10 mouse cellular contexts compared by ENCODE assay signal in genomic region chr4:101675726-101676125, GRCm38 (mm10). TPM values are rescaled to one million over a fixed set of nuclear protein-coding genes. Genes with fewer than 3 reads are reported as not detected.
DNase-seq lines count a peak whose midpoint lies in the region; ATAC-seq and TF ChIP-seq lines count a peak whose summit lies in the region.
"Had no signal": no experiment of that assay in that cellular context is flagged by ENCODE, and none has a peak within 500 bp of the region (broad histone marks: within the 10 kb centered on the region; RNA-seq: fewer than 3 reads in every experiment).

No protein-coding gene starts in this region.

- H3K4me2 ChIP-seq in liver, embryonic 12.5 days: no peak overlapping the region
- H3K4me2 ChIP-seq in kidney, embryonic 16.5 days (replicated peaks; ENCODE audit: low read depth, low read length): no peak overlapping the region

- peaks cover 12% of the 10 kb centered on the region; the same call in 1 of the 2 replicates for H3K4me1 ChIP-seq in liver, adult 2 months (ENCODE audit: control insufficient read depth, insufficient read depth, low read length)
- H3K4me1 ChIP-seq in liver, embryonic 12.5 days: no peaks in the 10 kb centered on the region
- no peaks in the 10 kb centered on the region for H3K4me1 ChIP-seq in kidney, embryonic 16.5 days (ENCODE audit: insufficient read depth, low read length)

- H3K27me3 ChIP-seq in liver, adult 2 months (ENCODE audit: control insufficient read depth, insufficient read depth, low read length): no peaks in the 10 kb centered on the region
- no peaks in the 10 kb centered on the region for H3K27me3 ChIP-seq in liver, embryonic 12.5 days (replicated peaks)
- H3K27me3 ChIP-seq in kidney, embryonic 16.5 days (ENCODE audit: insufficient read depth, low read length): no peaks in the 10 kb centered on the region

- no peak for TF ChIP-seq CTCF in liver, adult 2 months (IDR thresholded peaks at IDR 0.05; ENCODE audit: low read depth, low read length)
- no peak for TF ChIP-seq CTCF in layer of hippocampus, adult 2 months (conservative IDR thresholded peaks at IDR 0.05)

- peak; percentile 98 for DNase-seq in liver, adult 2 months (ENCODE audit: extremely low read depth, low read depth, low spot score)
- peak; percentile 90 for DNase-seq in gonadal fat pad, adult 2 months (ENCODE audit: low read depth)
- DNase-seq in lung, postnatal 36 days: peak; percentile 81
- no peak for DNase-seq in MN1 (ENCODE audit: low spot score)
- DNase-seq in layer of hippocampus, adult 2 months (ENCODE audit: low spot score in 2 of 2): no peak
- DNase-seq in layer of hippocampus, adult 18-20 months (ENCODE audit: low spot score in 2 of 2): no peak
- DNase-seq: cerebellum, adult 11-12 months had no signal

- no peak for TF ChIP-seq POLR2A in liver, adult 2 months (IDR thresholded peaks at IDR 0.05; ENCODE audit: extremely low read depth, insufficient read depth, low read length)

- H3K79me2 ChIP-seq in liver, adult 2 months (ENCODE audit: control insufficient read depth, insufficient read depth, low read length): no peaks in the 10 kb centered on the region

- 8% methylated on average over 4 of the region's 4 CpGs for WGBS in liver, adult 2 months
- 51% methylated on average over 4 of the region's 4 CpGs for WGBS in liver, embryonic 12.5 days (ENCODE audit: insufficient replicate concordance)
- 46% methylated on average over 4 of the region's 4 CpGs for WGBS in kidney, embryonic 16.5 days

- no peak for ATAC-seq in liver, embryonic 12.5 days
- ATAC-seq in kidney, embryonic 16.5 days (ENCODE audit: low FRiP score, low TSS enrichment): peak; percentile 46; the same call in 1 of the 2 replicates

- no peaks in the 10 kb centered on the region for H3K36me3 ChIP-seq in liver, adult 2 months (ENCODE audit: control insufficient read depth, insufficient read depth, low read length)
- no peaks in the 10 kb centered on the region for H3K36me3 ChIP-seq in liver, embryonic 12.5 days
- no peaks in the 10 kb centered on the region for H3K36me3 ChIP-seq in kidney, embryonic 16.5 days (ENCODE audit: insufficient read depth, low read length)

- no peaks in the 10 kb centered on the region for H3K9me3 ChIP-seq in liver, embryonic 12.5 days (replicated peaks)
- H3K9me3 ChIP-seq in kidney, embryonic 16.5 days (ENCODE audit: low read length): no peaks in the 10 kb centered on the region

- H3K4me3 ChIP-seq in liver, adult 2 months (ENCODE audit: insufficient read depth, low read depth, low read length): no peak overlapping the region
- no peak overlapping the region for H3K4me3 ChIP-seq in liver, embryonic 12.5 days
- H3K4me3 ChIP-seq in kidney, embryonic 16.5 days (ENCODE audit: low read length): no peak overlapping the region
- H3K4me3 ChIP-seq in layer of hippocampus, adult 2 months: no peak overlapping the region

- peak overlapping the region; percentile 86 for H3K27ac ChIP-seq in liver, adult 2 months (replicated peaks; ENCODE audit: insufficient read depth, low read depth, low read length)
- no peak overlapping the region for H3K27ac ChIP-seq in liver, embryonic 12.5 days
- no peak overlapping the region for H3K27ac ChIP-seq in kidney, embryonic 16.5 days (ENCODE audit: low read length)
- no peak overlapping the region for H3K27ac ChIP-seq in layer of hippocampus, adult 2 months
- H3K27ac ChIP-seq: liver, embryonic 14.5 days had no signal

- H3K9ac ChIP-seq in liver, adult 2 months (ENCODE audit: low read depth, low read length): peak overlapping the region; percentile 5; the same call in 1 of the 2 replicates
- H3K9ac ChIP-seq in liver, embryonic 12.5 days: no peak overlapping the region
- H3K9ac ChIP-seq in kidney, embryonic 16.5 days (replicated peaks; ENCODE audit: low read length): no peak overlapping the region
- H3K9ac ChIP-seq: liver, embryonic 14.5 days had no signal

RNA-seq across cellular contexts. Expression of gene Leprot, which starts 28.2 kb away (rescaled TPM):
- 16.8 and 17.2 TPM in 2 replicates for total RNA-seq in liver, adult 2 months (2014; rRNA removed)
- 15.0 and 18.7 TPM in 2 replicates for polyA plus RNA-seq in liver, adult 2 months (2012; rRNA removed)
- 48.1 and 51.2 TPM in 2 replicates for polyA plus RNA-seq in liver, embryonic 12.5 days (2016; fragmentation: Nextera tagmentation; extraction: Ambion mirVana)
- 81.5 and 83.5 TPM in 2 replicates for polyA plus RNA-seq in gonadal fat pad, adult 2 months (2012; rRNA removed)
- 98.6 and 104 TPM in 2 replicates for polyA plus RNA-seq in kidney, embryonic 16.5 days (2015; fragmentation: Nextera tagmentation; extraction: Ambion mirVana)
- total RNA-seq in layer of hippocampus, adult 2 months (2021): 10 to 100 TPM; 27.4 to 27.9 TPM
- 10 to 100 TPM; 27.1 to 29.5 TPM for total RNA-seq in layer of hippocampus, adult 18-20 months (2021)

RNA-seq across cellular contexts. Expression of gene Lepr, which starts 41.5 kb away (rescaled TPM):
- 17.1 and 24.6 TPM in 2 replicates for total RNA-seq in liver, adult 2 months (2014; rRNA removed)
- polyA plus RNA-seq in liver, adult 2 months (2012; rRNA removed): 0.36 and 0.89 TPM in 2 replicates
- polyA plus RNA-seq in liver, embryonic 12.5 days (2016; fragmentation: Nextera tagmentation; extraction: Ambion mirVana): 0.61 and 0.69 TPM in 2 replicates
- 1.7 and 2.2 TPM in 2 replicates for polyA plus RNA-seq in gonadal fat pad, adult 2 months (2012; rRNA removed)
- 5.5 TPM in 2 replicates for polyA plus RNA-seq in kidney, embryonic 16.5 days (2015; fragmentation: Nextera tagmentation; extraction: Ambion mirVana)
- 1 to 10 TPM; 1.5 to 3.0 TPM for total RNA-seq in layer of hippocampus, adult 2 months (2021)
- total RNA-seq in layer of hippocampus, adult 18-20 months (2021): 1 to 10 TPM; 1.7 to 2.4 TPM

Comparison
In these comparisons a context has a peak if more than half of its experiments do, and no peak if none do; other contexts are left out.
1. DNase-seq: peak in liver, adult 2 months (single experiment), gonadal fat pad, adult 2 months (single experiment) and lung, postnatal 36 days (single experiment); none in MN1 (single experiment), layer of hippocampus, adult 2 months (0 of 2) and layer of hippocampus, adult 18-20 months (0 of 2).